Mouse (Mus musculus) neural tube, embryonic 15.5 days (tissue): ENCODE measurements around the gene Ubc. TPM values are rescaled to one million over a fixed set of nuclear protein-coding genes. Genes with fewer than 3 reads are reported as not detected.
"Not testable (repeated sequence)": the region's sequence is repeated elsewhere in the genome, so short reads cannot be mapped to it uniquely, and the experiment has no call there.

Experiments used
- ATAC-seq: fragments of 200-750 bp; cut with Nextera tagmentation; 2 replicates; pipeline ENCODE4 v1.8.0; 2017; ENCODE audit warnings: mild to moderate bottlenecking, moderate TSS enrichment, moderate library complexity; ENCODE audit not compliant: low FRiP score
- H3K27ac ChIP-seq: fragments of 300-500 bp; sonication (generic); replicated peaks from 2 replicates; pipeline ENCODE4 v1.5.1; 2015; ENCODE audit warnings: mild to moderate bottlenecking, inconsistent platforms
- H3K27me3 ChIP-seq: fragments of 300-500 bp; sonication (generic); replicated peaks from 2 replicates; pipeline ENCODE4 v1.6.1; 2015; ENCODE audit warnings: inconsistent platforms
- H3K36me3 ChIP-seq: fragments of 300-500 bp; sonication (generic); 2 replicates; pipeline ENCODE4 v1.6.1; 2015; ENCODE audit warnings: inconsistent platforms
- H3K4me1 ChIP-seq: fragments of 300-500 bp; sonication (generic); 2 replicates; pipeline ENCODE4 v1.6.1; 2015; ENCODE audit warnings: inconsistent platforms
- H3K4me2 ChIP-seq: fragments of 300-500 bp; sonication (generic); 2 replicates; pipeline ENCODE4 v1.6.1; 2015; ENCODE audit warnings: inconsistent platforms, mild to moderate bottlenecking, moderate library complexity
- H3K4me3 ChIP-seq: fragments of 300-500 bp; sonication (generic); replicated peaks from 2 replicates; pipeline ENCODE4 v1.5.1; 2015; ENCODE audit warnings: mild to moderate bottlenecking, inconsistent platforms
- H3K9ac ChIP-seq: fragments of 300-500 bp; sonication (generic); replicated peaks from 2 replicates; pipeline ENCODE4 v1.6.1; 2015; ENCODE audit warnings: mild to moderate bottlenecking, inconsistent platforms
- H3K9me3 ChIP-seq: fragments of 300-500 bp; sonication (generic); replicated peaks from 2 replicates; pipeline ENCODE4 v1.6.1; 2016; ENCODE audit warnings: inconsistent platforms
- WGBS: fragments of 180-500 bp; shearing (Covaris S2); methylation state at CpG from one replicate; pipeline ENCODE4 v1.1.7; 2015; ENCODE audit warnings: mixed read lengths; 5-methylcytosine and 5-hydroxymethylcytosine counted together
- polyA plus RNA-seq: library from polyadenylated mRNA; unstranded; fragments of >200 nt; fragmentation: Nextera tagmentation; extraction: Ambion mirVana; gene quantifications from 2 replicates; pipeline ENCODE4 v1.2.1, GENCODE M21; 2015

Ubc gene
- polyA plus RNA-seq, 1 experiment from 2014 or later: 1,380 TPM

GRCm38 (mm10) chr5:125390906-125391477 lies 990 bp upstream of the Ubc start:
- H3K4me3 ChIP-seq: no peak overlapping the region
- 97% methylated on average over 3 of the region's 3 CpGs for whole genome bisulfite sequencing
- no peak overlapping the region for H3K9ac ChIP-seq
- no peak for ATAC-seq
- H3K27ac ChIP-seq: peak overlapping the region; percentile 98; the same call in 1 of the 2 replicates
- H3K4me1 ChIP-seq: peaks cover 49% of the 10 kb centered on the region
- H3K4me2 ChIP-seq: no peak overlapping the region
- peaks cover under 1% of the 10 kb centered on the region; the same call in 1 of the 2 replicates for H3K36me3 ChIP-seq
- no peaks in the 10 kb centered on the region for H3K9me3 ChIP-seq
- no peaks in the 10 kb centered on the region for H3K27me3 ChIP-seq

- Histone ChIP-seq H3K4me2 (peak within 1 kb of the TSS; percentile 94), H3K36me3 (peaks cover 18% of the 10 kb centered on the region), H3K9me3 (no peaks in the 10 kb centered on the region), H3K27ac (peak within 1 kb of the TSS; percentile 98), H3K27me3 (no peaks in the 10 kb centered on the region), H3K9ac (peak within 1 kb of the TSS; percentile 100), H3K4me3 (peak within 1 kb of the TSS; percentile 100), H3K4me1 (peaks cover 54% of the 10 kb centered on the region)
- peak; percentile 26 for ATAC-seq
- under 1% methylated on average over 38 of the region's 41 CpGs for WGBS
These were observed 847 bp downstream of the Ubc start, which contains the start of gene Gm10382 for GRCm38 (mm10) chr5:125389131-125389578. Gm10382 (plus strand) TSS chr5:125389322.

- Histone ChIP-seq H3K27ac (peak overlapping the region; percentile 98), H3K36me3 (peaks cover 18% of the 10 kb centered on the region), H3K4me2 (peak overlapping the region; percentile 94), H3K4me1 (peaks cover 53% of the 10 kb centered on the region), H3K9ac (peak overlapping the region; percentile 100), H3K9me3 (no peaks in the 10 kb centered on the region), H3K27me3 (no peaks in the 10 kb centered on the region), H3K4me3 (peak overlapping the region; percentile 100)
- ATAC-seq: no peak
- 28% methylated on average over 13 of the region's 13 CpGs for WGBS
These were observed 1.5 kb downstream of the Ubc start for GRCm38 (mm10) chr5:125388358-125389092.

GRCm38 (mm10) chr5:125387295-125387694 lies 2.7 kb downstream of the Ubc start:
- 93% methylated on average over 5 of the region's 6 CpGs for WGBS
- not testable (repeated sequence) for ATAC-seq, H3K4me2 ChIP-seq, H3K9me3 ChIP-seq, H3K9ac ChIP-seq, H3K4me3 ChIP-seq, H3K27ac ChIP-seq, H3K27me3 ChIP-seq
- H3K4me1 ChIP-seq: peaks cover 45% of the 10 kb centered on the region
- peaks cover 18% of the 10 kb centered on the region for H3K36me3 ChIP-seq

GRCm38 (mm10) chr5:125385215-125385940 lies 4.6 kb downstream of the Ubc start:
- H3K9me3 ChIP-seq: no peaks in the 10 kb centered on the region
- H3K27ac ChIP-seq: no peak overlapping the region
- ATAC-seq: no peak
- no peaks in the 10 kb centered on the region for H3K27me3 ChIP-seq
- WGBS: 82% methylated on average over 8 of the region's 8 CpGs
- peaks cover 44% of the 10 kb centered on the region for H3K4me1 ChIP-seq
- H3K4me3 ChIP-seq: no peak overlapping the region; the same call in 1 of the 2 replicates
- no peak overlapping the region for H3K9ac ChIP-seq
- H3K36me3 ChIP-seq: peaks cover 18% of the 10 kb centered on the region
- peak overlapping the region; percentile 35 for H3K4me2 ChIP-seq

- no peak for ATAC-seq
- no peak overlapping the region for H3K4me2 ChIP-seq
- peaks cover 18% of the 10 kb centered on the region for H3K36me3 ChIP-seq
- H3K4me1 ChIP-seq: peaks cover 40% of the 10 kb centered on the region
- H3K27me3 ChIP-seq: no peaks in the 10 kb centered on the region
- no peaks in the 10 kb centered on the region for H3K9me3 ChIP-seq
- 86% methylated on average over 2 of the region's 2 CpGs for WGBS
- no peak overlapping the region for H3K27ac ChIP-seq
- H3K4me3 ChIP-seq: no peak overlapping the region
- H3K9ac ChIP-seq: no peak overlapping the region
These were observed 5.3 kb downstream of the Ubc start for GRCm38 (mm10) chr5:125384512-125385214.

- WGBS: 81% methylated on average over 3 of the region's 3 CpGs
- peaks cover 40% of the 10 kb centered on the region for H3K4me1 ChIP-seq
- H3K9me3 ChIP-seq: no peaks in the 10 kb centered on the region
- H3K36me3 ChIP-seq: peaks cover 18% of the 10 kb centered on the region
- ATAC-seq: no peak
- H3K4me2 ChIP-seq: no peak overlapping the region
- H3K4me3 ChIP-seq: no peak overlapping the region
- H3K9ac ChIP-seq: no peak overlapping the region
- no peaks in the 10 kb centered on the region for H3K27me3 ChIP-seq
- H3K27ac ChIP-seq: no peak overlapping the region
These were observed 6.2 kb downstream of the Ubc start for GRCm38 (mm10) chr5:125383637-125384420.

- no peaks in the 10 kb centered on the region for H3K9me3 ChIP-seq
- H3K4me3 ChIP-seq: no peak overlapping the region
- no peak overlapping the region for H3K4me2 ChIP-seq
- peaks cover 18% of the 10 kb centered on the region for H3K36me3 ChIP-seq
- 0 out of 2 replicates have a peak, but pooled peaks have one; percentile 50 for ATAC-seq
- 0 out of 2 replicates have a peak overlapping the region, but pooled peaks have one; percentile 23 for H3K27ac ChIP-seq
- H3K9ac ChIP-seq: no peak overlapping the region
- H3K4me1 ChIP-seq: peaks cover 32% of the 10 kb centered on the region
- no peaks in the 10 kb centered on the region for H3K27me3 ChIP-seq
- WGBS: 56% methylated on average over 6 of the region's 6 CpGs
These were observed 7.1 kb downstream of the Ubc start for GRCm38 (mm10) chr5:125382673-125383558.

- H3K4me3 ChIP-seq: no peak overlapping the region
- ATAC-seq: no peak
These were observed 7.9 kb downstream of the Ubc start for GRCm38 (mm10) chr5:125381954-125382672.

More at GRCm38 (mm10) chr5:125381954-125382672, 7.9 kb downstream of the Ubc start:
- H3K27ac ChIP-seq: 0 out of 2 replicates have a peak overlapping the region, but pooled peaks have one; percentile 23
- no peaks in the 10 kb centered on the region for H3K27me3 ChIP-seq
- peaks cover 18% of the 10 kb centered on the region for H3K36me3 ChIP-seq
- H3K9ac ChIP-seq: no peak overlapping the region
- no peaks in the 10 kb centered on the region for H3K9me3 ChIP-seq
- H3K4me1 ChIP-seq: peaks cover 31% of the 10 kb centered on the region
- 82% methylated on average over 5 of the region's 5 CpGs for WGBS
- H3K4me2 ChIP-seq: no peak overlapping the region
